Mouse (Mus musculus): ENCODE results near the gene Rhag.

Rhag gene

GRCm38 (mm10) chr17:40874701-40875100, 63.8 kb downstream of the Rhag start:
- no peak for DNase-seq (ENCODE audit: low read depth, low spot score)

DNA sequence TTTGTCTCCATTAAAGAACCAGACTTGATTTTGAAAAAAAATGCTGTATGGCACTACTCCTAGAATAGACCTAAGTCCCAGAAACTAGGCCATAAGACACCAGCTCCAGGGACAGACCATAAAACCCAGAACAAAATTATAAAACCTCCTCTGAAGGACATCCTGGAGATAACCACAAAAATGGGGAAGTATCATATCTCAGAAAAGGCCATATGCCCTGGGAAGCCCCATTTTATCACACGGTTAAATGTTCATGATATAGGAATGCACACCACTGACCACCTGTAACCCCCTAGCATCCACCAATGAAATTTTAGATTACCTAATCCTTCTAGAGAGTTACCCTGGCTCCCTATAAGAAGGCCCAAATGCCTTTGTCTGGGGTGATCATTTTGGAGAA, 64.6 kb downstream of the Rhag start:
- DNase-seq (ENCODE audit: low read depth, low spot score), result no peak

DNA sequence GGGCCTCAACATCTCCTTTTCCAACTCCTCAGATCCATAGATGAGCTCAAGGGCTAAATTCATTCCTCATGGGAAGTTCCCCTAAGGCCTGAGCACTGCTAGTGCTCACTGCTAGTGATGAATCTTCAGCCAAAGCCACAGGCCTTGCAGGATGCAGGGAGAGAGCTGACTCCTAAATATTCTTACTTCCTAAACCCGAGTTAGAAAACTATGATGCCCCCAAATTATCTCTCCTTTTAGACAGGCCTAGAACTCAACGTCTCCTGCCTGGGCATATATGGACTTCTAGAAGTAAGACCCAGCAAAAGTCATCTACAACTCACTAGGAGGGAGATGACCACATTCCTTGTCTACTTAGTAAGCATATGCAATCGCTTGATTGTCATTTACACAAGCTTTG, 66.8 kb downstream of the Rhag start:
- DNase-seq (ENCODE audit: low read depth, low spot score), result peak; percentile 12

DNA sequence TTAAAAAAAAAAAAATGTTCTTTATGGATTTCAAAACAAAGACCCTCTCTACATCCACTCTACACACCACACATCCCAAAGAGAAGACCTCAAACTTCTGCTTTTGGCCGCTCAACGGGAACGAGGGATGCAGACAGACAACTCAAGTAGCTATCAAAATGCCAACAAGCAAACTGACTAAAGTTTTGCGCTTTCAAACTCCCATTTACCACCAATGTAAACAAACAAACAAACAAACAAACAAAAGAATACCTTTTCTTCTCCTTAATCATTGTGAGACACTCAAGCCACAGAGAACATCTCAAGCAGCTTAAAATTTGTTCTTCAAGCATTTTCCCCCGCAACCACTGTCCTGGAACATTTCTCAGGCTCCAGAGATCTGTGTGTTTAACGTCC, 68.6 kb downstream of the Rhag start:
- DNase-seq (ENCODE audit: low read depth, low spot score), result no peak

DNA sequence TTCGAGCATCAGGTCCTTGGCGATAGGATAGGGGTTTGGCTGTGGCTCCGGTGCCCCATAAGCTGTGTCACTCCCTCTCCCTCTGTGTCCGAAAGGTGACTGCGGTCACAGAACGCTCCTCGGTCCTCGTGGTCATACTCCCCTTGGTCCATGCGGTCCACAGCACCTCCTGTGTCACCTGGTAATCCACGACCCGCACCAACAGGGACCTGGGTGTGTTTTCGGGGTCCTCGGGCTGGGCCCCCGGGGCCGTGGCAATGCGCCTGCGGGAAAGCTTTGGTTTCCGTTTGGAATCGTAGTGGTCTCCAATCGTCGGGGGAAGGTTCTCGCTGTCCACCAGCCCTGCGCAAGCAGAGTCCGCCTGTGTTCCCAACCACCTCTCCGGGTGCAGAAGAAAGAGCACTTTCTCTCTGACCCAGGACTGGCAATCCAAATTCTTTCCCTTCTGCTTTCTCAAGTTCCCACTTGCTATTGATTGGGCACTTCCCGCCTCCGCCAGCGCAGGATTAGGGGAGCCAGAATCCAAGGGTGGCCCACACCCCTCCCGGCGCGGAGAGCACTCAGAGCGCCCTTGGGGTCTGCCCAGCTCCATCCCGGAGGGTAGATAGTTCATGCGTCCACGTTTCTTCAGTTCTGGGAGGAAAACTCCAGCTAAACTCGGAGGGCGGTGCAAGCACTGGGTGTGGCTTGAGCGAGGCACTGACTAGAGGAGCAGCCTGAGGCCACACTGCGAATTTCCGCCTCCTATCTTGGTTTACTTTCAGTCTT, 69.2 kb downstream of the Rhag start, which contains the start of gene 9130008F23Rik:
TSS of gene 9130008F23Rik (minus strand) at position 636 of the 768 bp plus-strand sequence.
- peak; percentile 47 for DNase-seq (ENCODE audit: low read depth, low spot score)

GRCm38 (mm10) chr17:40882172-40882571, 71.2 kb downstream of the Rhag start:
- DNase-seq (ENCODE audit: low read depth, low spot score), result no peak

- DNase-seq (ENCODE audit: low read depth, low spot score), result no peak
These were observed 74.2 kb downstream of the Rhag start for GRCm38 (mm10) chr17:40885155-40885554.

GRCm38 (mm10) chr17:40887849-40888536, 77.1 kb downstream of the Rhag start:
- no peak for DNase-seq (ENCODE audit: low read depth, low spot score)
